Mouse (Mus musculus) WW6 (cell line): ENCODE data around the gene Cyth3.

Source experiments
- DNase-seq: peaks from one replicate; pipeline ENCODE4 v3.0.0-alpha.2; 2013; ENCODE audit warnings: low read depth, low spot score

Cyth3 gene

GRCm38 (mm10) chr5:143616116-143616515 is 6.1 kb upstream of the Cyth3 start:
- DNase-seq: no peak

DNA sequence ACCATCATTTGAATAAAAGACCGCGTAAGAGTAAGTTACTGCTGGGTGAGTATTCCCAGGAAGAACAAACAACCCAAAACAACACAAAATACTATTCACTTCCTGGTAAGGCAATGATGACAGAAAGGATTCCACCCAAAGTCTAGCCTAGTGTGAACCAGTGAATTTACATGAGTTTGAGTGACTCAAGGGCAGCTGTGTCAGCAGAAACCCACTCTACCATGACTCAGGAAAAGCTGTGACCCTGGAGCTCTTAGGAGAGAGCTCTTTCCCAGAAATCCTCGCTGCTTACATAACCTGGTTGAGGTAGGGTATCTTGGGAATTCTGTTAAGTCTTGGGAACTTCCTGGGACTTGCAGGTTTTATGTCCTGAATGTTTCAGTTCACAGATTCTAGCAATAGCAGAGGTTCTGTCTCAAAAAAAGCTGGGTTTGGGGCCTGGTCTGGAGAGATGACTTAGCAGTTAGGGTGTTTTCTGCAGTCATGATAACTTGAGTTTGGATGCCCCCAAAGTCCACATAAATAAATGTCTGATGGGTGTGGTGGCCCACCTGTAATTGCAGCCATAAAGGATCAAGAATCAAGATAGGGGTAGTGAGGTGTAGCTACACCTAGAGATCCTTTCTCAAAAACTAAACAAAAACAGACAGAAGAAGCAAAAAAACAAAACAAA is 5.5 kb upstream of the Cyth3 start:
- no peak for DNase-seq

DNA sequence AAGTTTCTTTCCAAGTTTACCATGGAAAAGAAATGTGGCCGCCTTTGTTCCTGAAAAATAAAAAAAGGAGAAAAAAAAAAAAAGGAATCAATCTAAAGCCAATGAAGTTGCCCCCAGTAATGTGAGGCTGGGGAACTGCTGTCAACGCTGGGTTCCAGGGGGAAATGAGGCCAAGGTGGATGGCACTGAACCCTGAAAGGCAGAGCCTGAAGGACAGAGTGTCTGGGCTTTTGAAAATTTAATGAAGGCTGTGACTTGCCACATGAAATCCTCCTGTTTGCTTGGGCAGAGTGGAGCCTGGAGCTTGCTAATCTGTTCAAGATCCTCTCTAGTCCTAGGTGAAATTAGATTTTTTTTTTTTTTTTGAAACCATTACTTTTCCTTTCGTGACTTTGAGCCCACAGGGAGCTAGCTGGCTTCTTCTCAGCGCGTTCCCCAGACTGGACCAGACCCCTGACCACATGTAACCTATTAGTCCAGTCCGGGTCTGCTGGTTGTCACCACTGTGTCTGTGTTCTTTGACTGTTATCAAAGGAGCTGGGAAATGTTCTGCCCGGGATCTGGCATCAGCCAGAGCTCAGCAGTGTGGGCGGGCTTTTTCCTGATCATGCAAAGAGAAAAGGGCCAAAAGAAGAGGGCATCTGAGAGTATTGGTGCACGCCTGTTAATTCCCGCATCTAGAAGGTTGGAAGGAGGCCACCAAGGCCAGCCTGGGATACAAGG is 4.6 kb upstream of the Cyth3 start:
- no peak for DNase-seq

DNA sequence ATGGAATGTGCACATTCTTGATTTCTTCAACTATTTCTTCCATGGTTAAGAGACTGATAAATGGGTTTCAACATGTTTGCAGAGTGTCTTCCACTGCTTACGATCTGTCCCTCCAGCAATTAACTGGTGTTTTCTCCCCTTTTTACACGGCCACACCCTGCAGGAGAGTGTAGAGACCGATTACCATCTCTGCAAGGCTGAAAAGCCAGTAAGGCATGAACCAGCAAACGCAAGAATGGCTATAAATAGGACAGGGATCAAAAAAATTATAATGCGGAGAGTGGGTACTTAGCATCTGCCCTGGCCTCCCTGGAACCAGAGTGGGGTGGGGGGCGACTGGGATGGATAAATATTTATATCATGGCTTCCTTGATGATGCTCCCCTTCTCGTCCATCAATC is 3.7 kb upstream of the Cyth3 start:
- DNase-seq: no peak

DNA sequence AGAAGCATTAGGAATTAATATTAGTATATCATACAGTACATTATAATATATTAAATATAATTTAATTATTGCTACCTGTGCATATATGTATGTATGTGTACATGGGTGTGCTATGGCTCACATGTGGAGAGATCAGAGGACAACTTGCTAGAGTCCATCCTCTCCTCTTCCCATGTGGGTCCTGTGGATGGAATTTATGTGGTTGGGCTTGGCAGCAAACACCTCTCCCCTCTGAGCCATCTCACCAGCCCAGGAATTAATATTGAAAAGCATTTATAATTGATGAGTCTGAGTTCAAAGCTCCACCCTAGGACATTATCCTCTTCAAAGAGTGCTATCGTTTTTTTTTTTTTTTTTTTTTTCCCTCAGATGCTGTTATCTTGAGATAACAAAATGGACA is 2.1 kb upstream of the Cyth3 start:
- DNase-seq: no peak

DNA sequence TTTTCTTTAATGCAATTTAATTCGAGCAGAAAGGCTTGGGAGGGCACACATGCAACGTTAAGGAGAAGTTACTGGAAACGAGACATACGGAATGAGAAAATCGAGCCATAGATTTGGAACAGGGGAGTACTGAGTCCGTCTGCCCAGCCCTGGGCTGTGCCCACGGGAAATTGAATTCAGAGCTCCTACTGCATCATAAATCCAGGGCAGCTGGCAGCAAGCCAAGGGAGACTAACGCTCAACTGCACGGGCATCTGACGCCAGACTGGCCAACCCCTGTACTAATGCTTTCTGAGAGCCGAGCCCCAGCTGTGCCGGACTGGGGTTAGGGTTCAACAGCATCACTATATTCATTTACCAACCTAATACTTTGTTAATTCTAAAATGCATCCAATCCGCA is 1.3 kb upstream of the Cyth3 start:
- no peak for DNase-seq

DNA sequence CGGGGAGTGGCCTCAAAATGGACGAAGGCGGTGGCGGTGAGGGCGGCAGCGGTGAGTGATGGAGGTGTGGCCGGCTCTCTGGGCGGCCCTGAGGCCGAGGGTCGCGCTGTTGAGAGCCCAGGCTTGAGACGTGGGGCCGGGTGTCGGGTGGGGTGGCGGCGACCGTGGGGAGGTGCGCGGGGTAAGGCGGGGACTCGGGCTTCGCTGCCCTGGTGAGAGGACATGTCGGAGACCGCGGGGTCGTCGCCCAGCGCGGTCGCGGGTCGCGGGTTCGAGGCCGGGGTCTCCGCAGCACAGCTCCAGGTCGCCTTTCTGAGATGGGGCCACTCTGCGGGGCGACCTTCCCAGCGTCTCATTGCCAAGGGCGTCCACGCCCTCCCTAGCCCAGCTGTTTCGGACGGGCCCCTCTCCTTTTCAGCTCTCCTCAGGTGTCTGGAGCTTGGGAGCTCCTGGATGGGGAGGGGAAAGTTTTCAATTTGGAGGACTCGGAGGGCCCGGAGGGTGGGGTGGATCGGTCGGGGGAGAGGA is 440 bp downstream of the Cyth3 start:
- no peak for DNase-seq

DNA sequence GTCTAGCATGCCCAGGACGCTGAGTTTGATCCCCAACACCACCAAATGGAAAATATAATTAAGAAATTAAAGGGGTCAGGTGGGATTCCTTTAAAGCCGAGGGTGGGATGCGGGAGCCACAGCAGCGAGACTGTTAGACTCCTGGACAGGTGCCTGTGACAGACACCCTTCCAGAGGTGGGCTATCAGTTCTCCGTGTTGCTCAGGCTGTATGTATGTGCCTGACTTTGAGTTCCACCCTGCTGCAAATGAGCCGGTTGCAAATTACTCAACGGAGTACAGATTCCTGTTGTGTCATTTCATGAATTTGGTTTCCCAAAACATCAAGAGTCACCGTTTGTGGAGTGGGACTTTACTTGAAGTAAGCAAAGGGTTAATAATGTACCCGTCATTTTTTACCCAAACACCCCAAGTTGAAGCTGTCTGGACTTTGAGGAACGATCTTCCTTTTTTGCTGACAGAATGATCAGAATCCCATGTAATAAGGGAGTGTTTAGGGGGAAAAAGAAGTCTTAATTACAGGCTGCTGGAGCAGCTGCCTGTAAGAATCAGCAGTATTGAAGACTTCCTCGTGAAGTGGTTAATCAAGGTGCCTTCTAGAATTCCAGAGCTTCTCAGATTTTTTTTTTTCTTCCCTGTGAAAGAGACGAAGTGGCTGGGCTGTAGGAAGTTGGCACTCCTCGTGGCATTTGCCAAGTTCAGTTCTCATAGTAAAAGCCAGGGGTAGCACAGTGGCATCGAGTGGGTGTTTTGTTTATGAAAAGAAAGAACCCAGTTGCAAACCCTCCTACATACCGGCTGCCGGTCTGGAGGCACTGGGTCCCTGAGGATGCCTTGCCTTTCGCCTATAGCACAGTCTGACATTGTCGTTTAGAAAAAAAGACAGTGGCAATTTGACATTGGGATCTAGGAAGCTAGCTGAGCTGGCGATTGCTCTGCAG is 1.4 kb downstream of the Cyth3 start:
- DNase-seq: no peak

- no peak for DNase-seq
Observed at GRCm38 (mm10) chr5:143624449-143624848, 2.2 kb downstream of the Cyth3 start.

DNA sequence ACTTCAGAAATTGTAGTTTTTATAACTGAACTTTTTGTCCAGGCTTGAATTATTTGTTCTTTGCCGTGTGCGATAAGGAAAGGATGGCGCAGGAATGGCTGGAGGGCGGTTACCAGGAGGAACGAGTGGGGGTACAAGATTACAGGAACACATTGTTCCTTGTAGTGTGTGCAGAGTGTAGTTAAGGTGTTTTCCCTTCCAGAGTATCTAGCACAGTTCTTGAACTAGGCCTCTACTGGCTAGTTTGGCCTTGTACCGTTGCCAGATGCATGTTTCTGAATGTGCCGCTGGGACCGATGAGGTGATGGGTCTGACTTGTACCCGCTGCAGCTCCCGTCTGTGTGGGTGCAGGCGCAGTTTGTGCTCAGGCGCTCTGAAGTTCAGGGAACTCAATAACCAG is 3.2 kb downstream of the Cyth3 start:
- DNase-seq: no peak

DNA sequence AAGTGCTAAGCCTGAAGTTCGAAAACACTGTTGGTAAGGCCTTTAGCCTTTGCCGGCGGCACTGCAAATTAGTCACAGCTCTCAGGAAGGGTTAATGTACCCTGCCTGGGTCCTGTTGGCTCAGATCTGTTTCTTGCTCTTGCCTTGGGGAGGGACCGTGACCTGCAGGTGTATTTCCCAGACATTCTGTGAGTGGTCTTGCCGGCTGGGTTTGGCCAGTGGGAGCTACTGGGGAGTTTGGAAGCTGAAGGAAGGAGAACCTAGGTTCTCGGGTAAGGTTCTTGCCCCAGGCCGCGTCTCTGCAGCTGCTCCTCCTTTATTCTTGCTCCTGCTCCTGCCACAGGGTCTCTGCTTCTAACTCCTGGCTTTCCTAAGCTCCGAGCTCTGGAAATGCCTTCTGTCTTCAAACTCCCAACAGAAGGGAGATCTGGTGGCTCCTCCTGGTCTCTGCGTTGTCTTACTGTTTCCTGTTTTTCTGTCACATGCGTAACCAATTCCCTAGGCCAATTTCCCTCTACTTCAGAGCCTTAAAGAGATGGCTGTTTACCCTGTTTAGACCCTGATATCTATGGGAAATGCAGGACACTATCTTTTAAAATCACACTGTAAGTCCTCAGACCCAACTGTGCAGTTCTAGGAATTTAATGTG is 3.8 kb downstream of the Cyth3 start:
- no peak for DNase-seq

GRCm38 (mm10) chr5:143627507-143627906 is 5.3 kb downstream of the Cyth3 start:
- no peak for DNase-seq

GRCm38 (mm10) chr5:143627926-143628325 is 5.7 kb downstream of the Cyth3 start:
- no peak for DNase-seq

GRCm38 (mm10) chr5:143629686-143630085 is 7.4 kb downstream of the Cyth3 start:
- no peak for DNase-seq

DNA sequence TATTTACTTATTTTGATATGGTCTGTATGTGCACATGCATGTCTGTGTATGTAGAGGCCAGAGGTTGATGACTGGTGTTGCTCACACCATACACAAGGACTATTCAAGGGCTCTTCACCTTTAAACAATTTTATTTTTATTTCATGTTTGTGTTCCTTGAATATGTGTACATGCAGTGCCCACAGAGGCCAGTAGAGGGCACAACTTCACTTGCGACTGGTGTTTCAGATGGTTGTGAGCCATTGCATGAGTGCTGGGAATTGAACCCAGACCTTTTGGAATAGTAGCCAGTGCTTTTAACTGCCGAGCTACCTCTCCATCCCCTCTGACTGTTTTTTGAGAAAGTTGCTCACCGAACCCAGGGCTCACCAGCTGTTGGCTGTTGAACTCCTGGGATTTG is 8.0 kb downstream of the Cyth3 start:
- DNase-seq: no peak

DNA sequence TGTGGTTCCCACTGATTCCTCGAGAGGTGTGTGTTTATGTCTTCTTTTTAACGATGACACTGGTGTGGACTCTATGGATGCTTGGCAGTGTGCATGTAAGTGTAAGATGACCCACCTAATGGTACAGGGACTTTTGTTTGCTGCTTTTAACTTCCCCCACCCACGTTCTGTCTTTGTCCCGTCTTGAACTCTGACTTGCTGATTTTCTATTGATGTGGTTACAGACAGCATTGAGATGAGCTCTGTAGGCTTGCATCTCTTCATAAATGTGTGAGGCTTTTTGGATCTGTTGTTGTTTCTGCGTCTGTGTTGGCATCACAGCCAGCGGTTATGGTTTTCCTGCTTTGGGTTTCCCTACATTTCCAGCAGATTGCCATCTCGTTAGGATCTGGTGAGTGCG is 8.5 kb downstream of the Cyth3 start:
- DNase-seq: no peak

DNA sequence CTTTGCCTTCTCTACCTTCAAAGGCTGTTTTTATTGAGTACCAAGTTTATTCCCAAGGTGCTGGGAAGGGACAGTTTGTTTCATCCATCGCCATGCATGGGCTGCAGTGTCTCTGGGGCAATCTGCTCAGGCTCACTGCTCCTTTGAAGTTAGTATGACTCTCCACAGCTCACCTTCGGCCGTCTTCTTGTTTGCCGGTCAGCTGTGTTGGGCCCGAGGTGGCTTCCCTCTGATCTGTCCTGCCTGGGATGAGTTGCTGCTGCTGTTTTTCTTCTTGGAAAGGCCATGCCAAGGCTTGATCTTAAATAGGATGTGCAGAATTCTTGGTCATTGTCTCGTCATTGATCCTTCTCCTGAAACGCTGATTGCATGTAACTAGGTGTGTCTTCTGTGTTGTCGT is 9.3 kb downstream of the Cyth3 start:
- DNase-seq: no peak

DNA sequence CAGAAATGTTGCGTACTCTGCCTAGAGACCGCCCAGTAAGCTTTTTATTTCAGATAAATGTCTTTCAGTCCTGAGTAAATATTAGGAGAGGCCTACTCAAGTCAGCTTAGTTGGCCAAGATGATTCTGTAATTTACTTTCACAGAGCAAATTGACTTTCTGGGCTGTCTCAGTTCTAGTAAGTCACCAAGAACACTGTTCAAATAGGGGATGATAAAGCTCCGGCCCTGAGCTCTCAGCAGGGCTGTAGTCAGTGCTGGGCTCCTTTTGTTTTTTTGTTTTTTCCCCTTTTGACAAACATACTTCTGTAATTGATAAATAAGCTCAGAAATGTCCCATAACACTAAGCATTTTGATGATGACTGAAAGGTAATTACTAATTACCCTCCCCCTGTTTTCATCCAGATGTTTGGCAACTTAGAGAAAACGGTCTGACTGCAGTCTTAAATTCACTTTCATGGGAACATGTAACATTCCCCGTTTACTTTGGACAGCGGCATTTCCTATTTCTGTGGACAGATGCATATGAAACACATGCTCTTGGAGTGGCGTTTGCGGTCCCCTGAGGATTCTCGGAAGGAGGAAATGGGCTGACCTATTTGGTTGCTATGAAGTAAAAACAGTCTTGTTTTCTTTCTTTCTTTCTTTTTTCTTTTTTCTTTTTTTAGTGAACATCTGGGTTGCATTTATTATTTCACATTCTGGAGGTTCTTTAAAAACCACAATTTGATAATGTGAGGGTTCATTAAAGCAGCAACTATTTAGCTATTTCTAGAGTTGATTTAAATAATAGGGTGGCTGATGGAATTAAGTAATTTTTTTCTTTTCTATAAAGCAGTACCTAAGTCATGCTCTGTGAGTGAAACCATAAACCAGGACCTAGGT is 10.7 kb downstream of the Cyth3 start:
- DNase-seq: no peak

DNA sequence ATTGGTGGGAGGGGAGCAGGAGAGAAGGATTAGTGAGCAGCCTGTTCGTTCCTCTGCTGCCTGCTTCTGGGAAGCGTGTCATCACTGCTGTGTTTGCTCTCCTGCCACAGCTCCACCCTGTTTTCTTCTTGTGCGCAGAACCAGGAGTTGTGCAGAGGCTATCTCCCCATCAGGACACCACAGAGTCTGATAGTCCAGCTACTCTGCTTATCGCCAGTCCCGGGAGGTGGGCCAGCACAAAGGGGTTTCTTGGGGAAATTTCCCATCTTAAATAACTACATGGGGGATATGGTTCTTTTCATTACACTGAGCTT is 11.3 kb downstream of the Cyth3 start:
- DNase-seq: no peak

DNA sequence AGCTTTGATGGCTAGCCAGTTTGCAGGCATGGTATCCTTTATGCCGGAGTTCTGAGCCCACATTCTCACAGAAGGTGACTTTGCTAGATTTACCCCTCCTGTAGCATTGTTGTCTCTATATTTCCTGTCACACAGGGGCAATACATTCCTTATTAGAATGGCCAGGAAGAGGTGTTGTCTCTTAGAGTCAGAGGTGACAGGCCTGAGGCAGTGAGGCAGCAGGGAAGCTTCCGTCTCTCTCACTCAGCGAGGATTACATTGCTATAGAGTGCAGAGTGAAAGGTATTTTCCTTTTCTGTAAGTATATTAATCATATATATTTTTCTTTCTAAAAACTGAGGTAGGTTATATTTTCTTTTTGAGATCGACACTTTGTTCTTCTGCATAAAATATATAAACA is 11.6 kb downstream of the Cyth3 start:
- no peak for DNase-seq

GRCm38 (mm10) chr5:143634550-143635112 is 12.4 kb downstream of the Cyth3 start:
- DNase-seq: no peak
